ENCODE assay signal across 16 mouse cellular contexts in genomic region chr15:102094988-102095387, GRCm38 (mm10). TPM values are rescaled to one million over a fixed set of nuclear protein-coding genes. Genes with fewer than 3 reads are reported as not detected.
"Had no signal": no experiment of that assay in that cellular context is flagged by ENCODE, and none has a peak within 500 bp of the region (broad histone marks: within the 10 kb centered on the region; RNA-seq: fewer than 3 reads in every experiment).

No protein-coding gene starts in this region.

- H3K4me3 ChIP-seq: left cerebral cortex, adult 2 months; liver, embryonic 13.5 days; midbrain, embryonic 12.5 days; midbrain, embryonic 15.5 days; neural tube, embryonic 13.5 days; stomach, embryonic 15.5 days had no signal

- H3K9ac ChIP-seq: liver, embryonic 13.5 days; midbrain, embryonic 12.5 days; midbrain, embryonic 15.5 days; neural tube, embryonic 13.5 days; stomach, embryonic 15.5 days had no signal

- H3K27ac ChIP-seq: kidney, postnatal 0 days; left cerebral cortex, adult 2 months; liver, embryonic 13.5 days; macrophage; midbrain, embryonic 12.5 days; midbrain, embryonic 15.5 days; neural tube, embryonic 13.5 days; stomach, embryonic 15.5 days had no signal

- H3K9me3 ChIP-seq: liver, embryonic 13.5 days; midbrain, embryonic 12.5 days; midbrain, embryonic 15.5 days; neural tube, embryonic 13.5 days; stomach, embryonic 15.5 days had no signal

- H3K4me2 ChIP-seq: liver, embryonic 13.5 days; midbrain, embryonic 12.5 days; midbrain, embryonic 15.5 days; neural tube, embryonic 13.5 days; stomach, embryonic 15.5 days had no signal

- DNase-seq: layer of hippocampus, postnatal 36 days; liver, embryonic 13.5 days; lung, adult 2 months; lung, postnatal 14 days; retina, postnatal 1 day; right cerebral cortex, postnatal 25 days; spleen, adult 18-20 months; thymus, postnatal 25 days had no signal

- H3K27me3 ChIP-seq: stomach, embryonic 15.5 days had no signal

- ATAC-seq: midbrain, embryonic 15.5 days had no signal

RNA-seq across cellular contexts. Expression of gene Igfbp6, which starts 49.2 kb away (rescaled TPM):
- polyA plus RNA-seq: macrophage had no signal

RNA-seq across cellular contexts. Expression of gene Soat2, which starts 55.3 kb away (rescaled TPM):
- total RNA-seq: layer of hippocampus, postnatal 10 days had no signal
- polyA plus RNA-seq: midbrain, embryonic 15.5 days had no signal
